Mouse (Mus musculus): Measurements from ENCODE around the gene Frem2. TPM values are rescaled to one million over a fixed set of nuclear protein-coding genes. Genes with fewer than 3 reads are reported as not detected.

The Frem2 gene
- total RNA-seq, 2 experiments from 2014 or later: 1.5 to 2.8 TPM

- intact Hi-C loops (cut with DNase I): no loop called here
- no peak for DNase-seq
Observed at GRCm38 (mm10) chr3:53559056-53559455, 98.1 kb downstream of the Frem2 start.

DNA sequence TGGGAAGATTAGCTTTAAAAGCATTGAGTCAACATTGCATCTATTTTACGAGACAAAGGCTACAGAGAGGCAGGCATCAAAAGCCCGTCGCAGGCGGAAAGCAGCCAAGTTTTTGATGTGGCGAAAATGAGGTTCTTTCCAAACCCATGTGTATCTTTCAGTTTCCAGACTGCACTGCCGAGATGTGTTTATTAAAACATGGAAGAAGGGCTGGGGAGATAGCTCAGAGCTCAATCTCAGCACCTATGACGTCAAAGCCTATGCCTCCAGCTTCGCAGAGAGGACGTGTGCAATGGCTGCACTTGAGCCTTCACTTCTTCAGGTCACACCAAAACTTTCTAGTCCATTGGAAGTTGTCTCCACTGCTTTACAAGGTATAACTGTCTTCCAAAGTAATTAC lies 98.9 kb downstream of the Frem2 start:
- no peak for DNase-seq

GRCm38 (mm10) chr3:53557388-53558214 lies 99.6 kb downstream of the Frem2 start:
- DNase-seq: no peak
- intact Hi-C loops (cut with DNase I): no loop called here

More for the DNA sequence above, 98.9 kb downstream of the Frem2 start:
- intact Hi-C loops (cut with DNase I): no loop called here

DNA sequence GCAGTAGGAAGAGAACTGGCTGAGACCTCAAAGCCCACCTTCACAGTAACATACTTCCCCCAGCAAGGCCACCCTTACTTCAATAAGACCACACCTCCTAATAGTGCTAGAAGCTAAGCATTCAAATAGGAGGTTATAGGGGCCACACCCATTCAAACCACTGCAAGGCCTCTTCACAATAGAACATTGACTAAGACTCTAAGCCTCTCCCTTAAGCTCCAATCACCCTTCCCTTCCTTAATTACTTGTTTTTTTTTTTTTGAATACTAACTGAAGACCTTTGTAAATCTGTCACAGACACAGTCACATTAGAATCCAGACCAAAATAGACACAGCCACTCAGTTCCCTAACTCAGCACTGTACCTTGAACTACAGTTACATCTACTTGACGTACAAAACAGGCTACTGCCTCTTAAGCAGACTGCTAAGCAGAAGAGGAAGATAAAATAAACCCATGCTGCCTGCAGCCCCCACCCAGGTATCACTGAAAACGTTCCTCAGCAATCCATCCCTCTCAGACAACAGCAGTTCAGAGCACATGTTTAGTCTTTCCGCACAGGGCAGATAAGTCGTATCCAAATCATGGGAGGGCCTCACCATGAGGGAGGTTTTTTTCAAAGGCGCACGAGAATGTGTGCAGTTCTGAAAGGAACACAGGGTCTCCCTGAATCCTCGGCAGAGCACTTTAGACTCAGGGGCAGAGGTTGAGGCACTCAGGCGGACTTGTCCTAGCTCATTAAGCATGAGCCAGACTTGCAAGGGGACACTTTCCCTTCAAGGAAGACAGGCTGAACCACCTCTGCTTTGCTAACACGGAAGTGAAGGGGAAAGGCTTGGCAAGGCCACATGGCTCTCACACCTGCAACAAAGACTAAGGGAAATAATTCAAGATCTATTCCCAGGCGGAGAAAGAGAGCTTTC lies 101.9 kb downstream of the Frem2 start:
- intact Hi-C loops (cut with DNase I): no loop called here

DNA sequence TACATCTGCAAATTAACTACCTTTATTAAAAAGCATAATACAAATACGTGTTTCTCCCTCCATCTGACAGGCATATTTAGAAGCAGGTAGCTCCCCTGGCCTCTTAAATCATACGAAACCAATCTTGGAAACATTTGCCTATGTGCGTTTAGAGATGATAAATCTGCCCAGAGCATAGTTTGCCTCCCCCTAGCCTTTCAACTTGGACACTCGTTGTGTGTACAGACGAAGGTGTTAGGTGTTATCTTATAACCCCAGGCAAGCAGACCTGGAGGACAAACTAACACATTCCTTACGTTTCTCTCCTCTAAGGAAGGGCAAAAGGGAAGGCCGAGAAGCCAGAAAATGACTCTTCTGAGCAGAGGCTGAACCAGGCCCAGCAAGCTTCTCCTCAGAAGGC lies 104.5 kb downstream of the Frem2 start:
- DNase-seq: no peak
- intact Hi-C loops (cut with DNase I): no loop called here

More for the DNA sequence above, 101.9 kb downstream of the Frem2 start:
- DNase-seq: no peak

GRCm38 (mm10) chr3:53532091-53532490 lies 125.1 kb downstream of the Frem2 start:
- intact Hi-C loops (cut with DNase I): no loop called here
- no peak for DNase-seq

GRCm38 (mm10) chr3:53530305-53530704 lies 126.8 kb downstream of the Frem2 start:
- no peak for DNase-seq
- intact Hi-C loops (cut with DNase I): no loop called here

GRCm38 (mm10) chr3:53525737-53526136 lies 131.4 kb downstream of the Frem2 start:
- DNase-seq: peak; percentile 24 to 47
- intact Hi-C loops (cut with DNase I): loop anchor here (5.0 kb wide), 2 partner anchors 132 to 207 kb away; partner anchors contain the start of gene Frem2

GRCm38 (mm10) chr3:53522794-53523193 lies 134.4 kb downstream of the Frem2 start:
- intact Hi-C loops (cut with DNase I): no loop called here
- DNase-seq: no peak

- intact Hi-C loops (cut with DNase I): no loop called here
Observed at GRCm38 (mm10) chr3:53514221-53515065, 142.7 kb downstream of the Frem2 start.

GRCm38 (mm10) chr3:53513096-53513495 lies 144.1 kb downstream of the Frem2 start:
- no peak for DNase-seq
- intact Hi-C loops (cut with DNase I): no loop called here

More at GRCm38 (mm10) chr3:53514221-53515065, 142.7 kb downstream of the Frem2 start:
- no peak for DNase-seq

DNA sequence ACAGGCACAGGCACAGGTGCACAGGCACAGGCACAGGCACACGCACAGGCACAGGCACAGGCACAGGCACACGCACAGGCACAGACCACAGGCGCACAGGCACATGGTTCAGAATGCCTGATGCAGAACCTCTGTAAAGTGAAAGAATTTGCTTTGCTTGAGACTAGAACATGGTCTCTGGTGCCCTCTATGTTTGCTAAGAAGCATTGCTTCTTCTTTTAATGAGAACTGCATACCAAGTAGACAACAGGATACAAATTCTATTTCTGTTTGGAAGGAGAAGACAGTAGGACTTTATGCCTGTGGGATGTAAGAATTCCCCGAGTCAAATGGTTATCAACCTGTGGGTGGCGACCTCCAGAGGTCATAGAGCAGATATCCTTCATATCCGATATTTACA lies 154.7 kb downstream of the Frem2 start:
- intact Hi-C loops (cut with DNase I): no loop called here
- DNase-seq: no peak

GRCm38 (mm10) chr3:53498351-53498905 lies 158.7 kb downstream of the Frem2 start:
- no peak for DNase-seq
- intact Hi-C loops (cut with DNase I): no loop called here

GRCm38 (mm10) chr3:53488353-53488752 lies 168.8 kb downstream of the Frem2 start, which contains the start of gene Stoml3:
Gene Stoml3, plus strand, starts transcription at chr3:53488653.
- intact Hi-C loops (cut with DNase I): no loop called here
- no peak for DNase-seq

DNA sequence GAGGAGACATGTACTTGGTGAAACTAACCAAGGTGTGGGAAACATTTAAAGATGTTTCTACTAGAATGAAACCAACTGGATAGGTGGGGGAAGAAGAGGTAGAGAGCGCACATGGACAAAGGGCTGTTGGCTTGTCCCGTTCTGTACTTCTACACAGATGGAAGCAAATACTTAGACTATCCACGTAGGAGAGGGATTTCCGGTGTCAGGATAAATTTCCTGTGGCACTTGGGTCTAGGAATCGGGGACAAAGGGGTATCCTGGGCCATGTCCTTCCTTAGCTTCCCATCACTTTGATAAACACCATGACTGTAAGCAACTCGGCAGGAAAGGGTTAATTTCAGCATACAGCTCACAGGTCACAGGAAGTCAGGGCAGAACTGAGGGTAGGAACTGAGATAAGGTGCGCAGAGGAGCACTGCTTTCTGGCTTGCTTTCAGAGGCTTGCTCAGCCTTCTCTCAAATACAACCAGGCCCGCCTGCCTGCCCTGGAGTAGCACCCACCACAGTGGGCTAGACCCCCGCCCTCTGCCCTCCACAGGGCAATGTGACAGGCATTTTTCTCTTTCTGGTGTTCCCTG lies 170.1 kb downstream of the Frem2 start:
- intact Hi-C loops (cut with DNase I): no loop called here
- DNase-seq: no peak

DNA sequence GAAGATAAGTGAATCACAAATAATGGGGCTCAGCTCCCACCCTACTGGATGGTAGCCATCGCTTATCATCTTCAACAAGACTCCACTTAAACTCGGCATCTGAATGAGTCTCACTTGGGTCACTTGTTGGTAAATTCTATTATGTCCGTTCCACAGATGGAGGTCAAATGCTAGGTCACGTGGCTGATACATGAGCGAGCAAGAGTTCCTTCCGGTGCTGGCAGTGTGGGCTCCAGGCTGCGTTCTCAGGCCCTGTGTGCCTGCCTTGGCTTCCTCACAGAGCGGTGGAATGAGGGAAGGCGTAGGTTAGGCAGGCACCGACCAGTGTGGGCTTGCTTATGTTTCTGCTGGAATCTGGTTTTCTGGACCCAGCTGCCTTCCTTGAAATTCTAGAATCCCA lies 170.6 kb downstream of the Frem2 start:
- DNase-seq: no peak
- intact Hi-C loops (cut with DNase I): no loop called here

GRCm38 (mm10) chr3:53483414-53484059 lies 173.6 kb downstream of the Frem2 start:
- intact Hi-C loops (cut with DNase I): no loop called here
- no peak for DNase-seq

DNA sequence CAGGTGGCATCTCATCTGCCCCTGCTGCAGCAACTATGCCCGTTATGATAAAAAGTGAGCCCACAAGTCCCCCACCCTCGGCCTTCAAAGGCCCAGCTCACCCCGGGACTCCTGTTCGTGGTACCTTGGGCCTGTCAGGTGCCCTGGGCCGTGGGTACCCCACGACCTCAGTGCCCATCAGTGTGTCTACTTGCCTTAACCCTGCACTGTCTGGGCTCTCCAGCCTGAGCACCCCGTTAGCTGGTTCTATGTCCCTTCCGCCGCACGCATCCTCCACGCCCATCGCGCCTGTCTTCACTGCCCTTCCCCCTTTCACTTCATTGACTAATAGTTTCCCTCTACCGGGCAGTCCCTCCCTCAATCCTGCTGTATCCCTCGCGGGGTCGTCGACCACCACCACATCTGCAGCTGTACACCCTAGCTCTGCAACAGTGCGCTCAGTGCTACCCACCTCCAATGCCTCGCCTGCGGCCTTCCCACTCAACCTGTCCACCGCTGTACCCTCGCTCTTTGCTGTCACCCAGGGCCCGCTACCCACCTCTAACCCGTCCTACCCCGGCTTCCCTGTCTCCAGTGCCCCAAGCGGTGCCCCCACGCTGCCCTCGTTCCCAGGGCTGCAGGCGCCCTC lies 178.6 kb downstream of the Frem2 start:
- intact Hi-C loops (cut with DNase I): no loop called here
- no peak for DNase-seq

- peak; percentile 45 to 46 for DNase-seq
- intact Hi-C loops (cut with DNase I): loop anchor here (2.0 kb wide), 1 partner anchor 13 kb away; no protein-coding TSS in a partner anchor
Observed at GRCm38 (mm10) chr3:53477468-53477867, 179.7 kb downstream of the Frem2 start.

All from gastrocnemius, postnatal 36 days (tissue).